Mouse (Mus musculus) E14TG2a.4 (cell line): Measurements from ENCODE around the gene Gp1ba.

Source experiments
- CTCF ChIP-seq: conservative IDR thresholded peaks from 2 replicates; pipeline ENCODE4 v1.5.1; 2014; ENCODE audit warnings: low read length
- NANOG ChIP-seq: IDR thresholded peaks from 2 replicates; pipeline ENCODE4 v1.6.1; 2014; ENCODE audit warnings: borderline replicate concordance, low read length, mixed read lengths

DNA sequence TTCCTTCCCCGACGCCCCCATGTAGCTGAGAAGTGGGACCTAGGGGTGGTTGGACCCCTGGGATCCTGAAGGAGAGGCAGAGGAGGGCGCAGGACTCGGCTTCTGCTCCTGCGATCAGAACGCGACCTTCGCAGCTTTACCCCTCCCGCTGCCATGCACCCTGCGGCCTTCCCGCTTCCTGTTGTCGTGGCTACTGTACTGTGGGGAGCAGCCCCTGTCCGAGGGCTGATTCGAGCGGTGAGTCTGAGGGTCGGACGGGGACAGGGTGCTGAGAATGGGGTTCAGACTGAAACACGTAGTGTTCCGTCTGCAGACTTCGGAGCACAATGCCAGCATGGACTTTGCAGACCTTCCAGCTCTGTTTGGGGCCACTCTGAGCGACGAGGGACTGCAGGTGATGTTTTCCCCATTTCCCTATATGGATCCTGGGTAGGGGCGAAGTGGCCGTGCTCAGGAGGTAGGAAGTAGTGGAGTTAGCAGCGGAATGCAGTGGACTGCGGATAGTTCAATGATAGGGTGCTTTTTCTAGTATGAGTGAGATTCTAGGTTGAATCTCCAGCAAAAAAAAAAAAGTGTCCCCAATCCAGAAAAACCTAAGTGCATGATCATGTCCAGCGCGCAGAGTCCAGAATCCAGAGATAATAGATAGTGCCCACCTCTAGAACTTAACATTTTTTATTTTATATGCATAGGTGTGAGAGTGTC lies 8.9 kb downstream of the Gp1ba start:
- TF ChIP-seq CTCF (no peak), NANOG (no peak)
